Mouse (Mus musculus) limb, embryonic 11.5 days (tissue): ENCODE data around the gene Strap. TPM values are rescaled to one million over a fixed set of nuclear protein-coding genes. Genes with fewer than 3 reads are reported as not detected.

Experiments
- ATAC-seq: fragments of 200-750 bp; cut with Nextera tagmentation; 2 replicates; pipeline ENCODE4 v1.8.0; 2017; ENCODE audit warnings: low read depth; ENCODE audit not compliant: insufficient number of reproducible peaks, low FRiP score, low TSS enrichment
- DNase-seq: peaks from one replicate; pipeline ENCODE4 v3.0.0-alpha.2; 2015; ENCODE audit warnings: low spot score
- H3K27ac ChIP-seq: fragments of 300-500 bp; sonication (generic); replicated peaks from 2 replicates; pipeline ENCODE4 v1.5.1; 2014; ENCODE audit warnings: low read depth, mild to moderate bottlenecking, low read length
- H3K27me3 ChIP-seq: fragments of 300-500 bp; sonication (generic); 2 replicates; pipeline ENCODE4 v1.6.1; 2014; ENCODE audit warnings: mild to moderate bottlenecking, low read length, mixed read lengths; ENCODE audit not compliant: control insufficient read depth, insufficient read depth
- H3K36me3 ChIP-seq: fragments of 300-500 bp; sonication (generic); 2 replicates; pipeline ENCODE4 v1.6.1; 2014; ENCODE audit warnings: mild to moderate bottlenecking, low read length, moderate library complexity, mixed read lengths; ENCODE audit not compliant: control insufficient read depth, insufficient read depth
- H3K4me1 ChIP-seq: fragments of 300-500 bp; sonication (generic); 2 replicates; pipeline ENCODE4 v1.6.1; 2014; ENCODE audit warnings: low read length, mixed read lengths; ENCODE audit not compliant: control insufficient read depth, insufficient read depth
- H3K4me2 ChIP-seq: fragments of 300-500 bp; sonication (generic); 2 replicates; pipeline ENCODE4 v1.6.1; 2014; ENCODE audit warnings: low read depth, mild to moderate bottlenecking, moderate library complexity; ENCODE audit not compliant: severe bottlenecking
- H3K4me3 ChIP-seq: fragments of 300-500 bp; sonication (generic); 2 replicates; pipeline ENCODE4 v1.5.1; 2014; ENCODE audit warnings: low read depth, low read length
- H3K9ac ChIP-seq: fragments of 300-500 bp; sonication (generic); 2 replicates; pipeline ENCODE4 v1.6.1; 2014; ENCODE audit warnings: mild to moderate bottlenecking, low read length
- H3K9me3 ChIP-seq: fragments of 300-500 bp; sonication (generic); 2 replicates; pipeline ENCODE4 v1.6.1; 2016; ENCODE audit warnings: low read length; ENCODE audit not compliant: control insufficient read depth
- WGBS: fragments of 180-500 bp; shearing (Covaris S2); extraction: QIAGEN DNeasy Blood & Tissue Kit; methylation state at CpG from one replicate; pipeline ENCODE4 v1.1.7; 2014; 5-methylcytosine and 5-hydroxymethylcytosine counted together
- polyA plus RNA-seq: library from polyadenylated mRNA; unstranded; fragments of >200 nt; fragmentation: Nextera tagmentation; extraction: Ambion mirVana; gene quantifications from 2 replicates; pipeline ENCODE4 v1.2.1, GENCODE M21; 2014

The Strap gene
- polyA plus RNA-seq, 1 experiment from 2014 or later: 246 TPM

GRCm38 (mm10) chr6:137759681-137760080, 24.8 kb downstream of the Strap start:
- no peak; the same call in 1 of the 2 replicates for ATAC-seq
- peak; percentile 34 for DNase-seq
- H3K9me3 ChIP-seq: no peaks in the 10 kb centered on the region
- peaks cover 11% of the 10 kb centered on the region; the same call in 1 of the 2 replicates for H3K4me1 ChIP-seq
- no peak overlapping the region for H3K4me2 ChIP-seq
- WGBS: 11% methylated on average over 8 of the region's 8 CpGs
- no peak overlapping the region for H3K9ac ChIP-seq
- no peaks in the 10 kb centered on the region for H3K36me3 ChIP-seq
- H3K27me3 ChIP-seq: no peaks in the 10 kb centered on the region
- H3K4me3 ChIP-seq: no peak overlapping the region
- no peak overlapping the region for H3K27ac ChIP-seq

GRCm38 (mm10) chr6:137760966-137761365, 26.1 kb downstream of the Strap start:
- ATAC-seq: no peak
- Histone ChIP-seq H3K4me2 (no peak overlapping the region), H3K9me3 (no peaks in the 10 kb centered on the region), H3K27me3 (no peaks in the 10 kb centered on the region), H3K9ac (no peak overlapping the region), H3K27ac (no peak overlapping the region), H3K4me1 (peaks cover 14% of the 10 kb centered on the region; the same call in 1 of the 2 replicates), H3K4me3 (no peak overlapping the region), H3K36me3 (no peaks in the 10 kb centered on the region)
- WGBS: 90% methylated on average over 15 of the region's 15 CpGs
- no peak for DNase-seq

GRCm38 (mm10) chr6:137764572-137765210, 29.8 kb downstream of the Strap start:
- Histone ChIP-seq H3K27ac (no peak overlapping the region), H3K27me3 (no peaks in the 10 kb centered on the region), H3K4me3 (no peak overlapping the region), H3K9me3 (no peaks in the 10 kb centered on the region), H3K36me3 (no peaks in the 10 kb centered on the region), H3K4me2 (no peak overlapping the region), H3K4me1 (peaks cover 9% of the 10 kb centered on the region; the same call in 1 of the 2 replicates), H3K9ac (no peak overlapping the region)
- ATAC-seq (no peak), DNase-seq (no peak)
- 65% methylated on average over 3 of the region's 3 CpGs for WGBS

- no peak for DNase-seq
- H3K27me3 ChIP-seq: no peaks in the 10 kb centered on the region
- 0 out of 2 replicates have a peak, but pooled peaks cover 7% of the 10 kb centered on the region for H3K4me1 ChIP-seq
- ATAC-seq: no peak
- H3K27ac ChIP-seq: no peak overlapping the region
- no peak overlapping the region for H3K4me3 ChIP-seq
- H3K4me2 ChIP-seq: no peak overlapping the region
- H3K9ac ChIP-seq: no peak overlapping the region
- no peaks in the 10 kb centered on the region for H3K9me3 ChIP-seq
- no peaks in the 10 kb centered on the region for H3K36me3 ChIP-seq
Measured at GRCm38 (mm10) chr6:137766177-137766576, 31.3 kb downstream of the Strap start.

- no peak overlapping the region for H3K4me3 ChIP-seq
- no peak for DNase-seq
- H3K4me1 ChIP-seq: no peaks in the 10 kb centered on the region
- ATAC-seq: no peak
- no peaks in the 10 kb centered on the region for H3K27me3 ChIP-seq
- no peaks in the 10 kb centered on the region for H3K36me3 ChIP-seq
- no peak overlapping the region for H3K27ac ChIP-seq
- no peak overlapping the region for H3K9ac ChIP-seq
- no peak overlapping the region for H3K4me2 ChIP-seq
- whole genome bisulfite sequencing: 73% methylated on average over 3 of the region's 3 CpGs
- no peaks in the 10 kb centered on the region for H3K9me3 ChIP-seq
Measured at GRCm38 (mm10) chr6:137771621-137772250, 36.9 kb downstream of the Strap start.

GRCm38 (mm10) chr6:137772918-137773636, 38.2 kb downstream of the Strap start:
- Histone ChIP-seq H3K9ac (no peak overlapping the region), H3K27me3 (no peaks in the 10 kb centered on the region), H3K9me3 (no peaks in the 10 kb centered on the region), H3K4me1 (no peaks in the 10 kb centered on the region), H3K4me3 (no peak overlapping the region), H3K4me2 (no peak overlapping the region), H3K36me3 (no peaks in the 10 kb centered on the region), H3K27ac (no peak overlapping the region)
- ATAC-seq: no peak
- WGBS: 90% methylated on average over 8 of the region's 8 CpGs
- DNase-seq: no peak

GRCm38 (mm10) chr6:137773637-137774028, 38.8 kb downstream of the Strap start:
- DNase-seq (no peak), ATAC-seq (no peak)
- no peaks in the 10 kb centered on the region for H3K36me3 ChIP-seq
- no peaks in the 10 kb centered on the region for H3K27me3 ChIP-seq
- H3K27ac ChIP-seq: no peak overlapping the region
- WGBS: 93% methylated on average over 6 of the region's 6 CpGs
- H3K9me3 ChIP-seq: no peaks in the 10 kb centered on the region
- no peaks in the 10 kb centered on the region for H3K4me1 ChIP-seq
- H3K9ac ChIP-seq: no peak overlapping the region
- H3K4me3 ChIP-seq: no peak overlapping the region
- no peak overlapping the region for H3K4me2 ChIP-seq

GRCm38 (mm10) chr6:137774166-137774565, 39.3 kb downstream of the Strap start:
- no peak overlapping the region for H3K27ac ChIP-seq
- no peak overlapping the region for H3K4me2 ChIP-seq
- H3K9ac ChIP-seq: no peak overlapping the region
- H3K36me3 ChIP-seq: no peaks in the 10 kb centered on the region
- no peaks in the 10 kb centered on the region for H3K4me1 ChIP-seq
- no peaks in the 10 kb centered on the region for H3K27me3 ChIP-seq
- no peaks in the 10 kb centered on the region for H3K9me3 ChIP-seq
- WGBS: 91% methylated on average over 13 of the region's 13 CpGs
- no peak for ATAC-seq
- H3K4me3 ChIP-seq: no peak overlapping the region
- no peak for DNase-seq
